Mouse (Mus musculus) 3T3-L1 (cell line): Measurements from ENCODE around the gene Bhlhb9.
A peak's percentile ranks its signal among the peaks of the same experiment; 100 is the strongest.
"Not testable (repeated sequence)": the region's sequence is repeated elsewhere in the genome, so short reads cannot be mapped to it uniquely, and the experiment has no call there.

ENCODE experiments used
- DNase-seq: peaks from one replicate; pipeline ENCODE4 v3.0.0-alpha.2; 2015; ENCODE audit warnings: low read depth, low spot score

Gene Bhlhb9

GRCm38 (mm10) chrX:135797212-135797644, at the start of gene Bhlhb9:
TSS of gene Bhlhb9 (plus strand) at chrX:135797594.
- peak; percentile 61 for DNase-seq

GRCm38 (mm10) chrX:135752832-135753231, 44.6 kb upstream of the Bhlhb9 start:
- peak; percentile 82 for DNase-seq

DNA sequence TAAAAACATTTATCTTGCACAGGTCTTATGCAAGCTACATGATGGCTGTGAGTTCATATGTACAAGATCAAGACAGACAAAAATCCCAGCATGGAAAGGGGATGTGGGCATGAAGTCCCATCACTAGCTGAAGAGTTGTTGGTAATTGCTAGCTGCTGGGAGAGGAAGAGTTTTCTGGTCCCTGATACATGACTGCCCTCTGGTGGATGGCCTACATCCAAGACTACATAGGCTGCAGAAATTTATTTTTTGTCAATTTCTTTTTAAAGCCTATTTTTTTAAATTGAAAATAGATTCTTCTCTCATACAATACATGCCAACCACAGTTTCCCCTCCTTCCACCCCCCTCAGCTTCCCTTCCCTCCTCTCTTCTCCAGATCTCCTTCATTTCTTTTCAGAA, 35.7 kb upstream of the Bhlhb9 start:
- DNase-seq = peak; percentile 64

DNA sequence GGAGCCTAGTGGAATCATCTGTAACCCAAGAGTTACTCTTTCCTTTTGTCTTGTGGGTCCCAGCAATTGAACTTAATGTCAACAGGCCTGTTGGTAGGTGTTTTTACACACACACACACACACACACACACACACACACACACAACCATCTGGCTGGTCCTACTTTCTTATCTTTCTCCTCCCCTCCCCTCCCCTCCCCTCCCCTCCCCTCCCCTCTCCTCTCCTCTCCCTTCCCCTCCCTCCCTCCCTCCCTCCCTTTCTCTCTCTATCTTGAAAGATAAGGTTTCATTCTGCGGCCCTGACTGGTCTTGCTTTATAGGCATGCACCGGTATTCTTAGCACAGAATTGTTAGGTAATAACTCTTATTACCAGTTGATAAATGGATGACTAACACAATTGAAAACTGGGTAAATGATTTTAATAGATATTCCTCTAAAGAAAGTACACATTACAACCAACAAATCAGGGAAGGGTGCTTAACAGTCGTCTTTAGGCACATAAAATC, 29.3 kb upstream of the Bhlhb9 start:
- DNase-seq = no peak

- no peak for DNase-seq
These were observed 28.8 kb upstream of the Bhlhb9 start for GRCm38 (mm10) chrX:135768565-135768964.

- DNase-seq = no peak
These were observed 5.9 kb upstream of the Bhlhb9 start for GRCm38 (mm10) chrX:135791536-135791935.

- DNase-seq = no peak
These were observed 5.1 kb upstream of the Bhlhb9 start for GRCm38 (mm10) chrX:135792326-135792725.

DNA sequence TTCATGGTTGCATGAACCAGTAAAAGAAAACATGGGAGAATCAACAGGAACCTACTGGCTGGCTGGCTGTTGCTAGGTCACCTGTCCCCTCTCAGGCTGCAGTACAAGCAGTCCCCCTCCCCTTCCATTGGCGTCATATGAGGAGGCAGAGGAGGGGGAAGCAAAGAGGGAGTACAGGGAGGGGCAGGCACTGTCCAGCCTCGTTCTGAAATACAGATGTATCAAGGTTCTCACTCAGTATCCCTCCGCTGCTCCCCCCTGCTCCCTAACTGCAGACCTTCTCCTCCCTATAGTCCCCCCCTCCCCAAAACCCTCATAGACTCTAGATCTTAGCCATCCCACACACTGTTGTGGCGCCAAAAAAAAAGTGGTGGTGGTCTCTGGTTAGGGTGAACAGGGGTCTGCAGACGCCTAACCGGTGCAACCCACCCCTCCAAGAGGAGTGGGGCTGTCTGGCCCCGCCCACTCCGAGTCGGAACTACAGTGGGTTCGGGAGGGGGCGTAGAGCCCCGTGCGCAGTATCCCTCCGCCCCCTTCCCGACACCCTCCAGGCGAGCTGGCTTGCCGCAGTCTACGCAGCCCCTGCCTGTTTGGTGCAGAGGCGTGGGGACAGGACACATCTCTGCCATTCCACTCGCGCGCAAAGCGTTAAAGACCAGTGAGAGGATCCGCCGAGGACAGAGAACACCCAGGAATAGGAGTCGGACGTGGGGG, 1.6 kb upstream of the Bhlhb9 start:
- not testable (repeated sequence) for DNase-seq

DNA sequence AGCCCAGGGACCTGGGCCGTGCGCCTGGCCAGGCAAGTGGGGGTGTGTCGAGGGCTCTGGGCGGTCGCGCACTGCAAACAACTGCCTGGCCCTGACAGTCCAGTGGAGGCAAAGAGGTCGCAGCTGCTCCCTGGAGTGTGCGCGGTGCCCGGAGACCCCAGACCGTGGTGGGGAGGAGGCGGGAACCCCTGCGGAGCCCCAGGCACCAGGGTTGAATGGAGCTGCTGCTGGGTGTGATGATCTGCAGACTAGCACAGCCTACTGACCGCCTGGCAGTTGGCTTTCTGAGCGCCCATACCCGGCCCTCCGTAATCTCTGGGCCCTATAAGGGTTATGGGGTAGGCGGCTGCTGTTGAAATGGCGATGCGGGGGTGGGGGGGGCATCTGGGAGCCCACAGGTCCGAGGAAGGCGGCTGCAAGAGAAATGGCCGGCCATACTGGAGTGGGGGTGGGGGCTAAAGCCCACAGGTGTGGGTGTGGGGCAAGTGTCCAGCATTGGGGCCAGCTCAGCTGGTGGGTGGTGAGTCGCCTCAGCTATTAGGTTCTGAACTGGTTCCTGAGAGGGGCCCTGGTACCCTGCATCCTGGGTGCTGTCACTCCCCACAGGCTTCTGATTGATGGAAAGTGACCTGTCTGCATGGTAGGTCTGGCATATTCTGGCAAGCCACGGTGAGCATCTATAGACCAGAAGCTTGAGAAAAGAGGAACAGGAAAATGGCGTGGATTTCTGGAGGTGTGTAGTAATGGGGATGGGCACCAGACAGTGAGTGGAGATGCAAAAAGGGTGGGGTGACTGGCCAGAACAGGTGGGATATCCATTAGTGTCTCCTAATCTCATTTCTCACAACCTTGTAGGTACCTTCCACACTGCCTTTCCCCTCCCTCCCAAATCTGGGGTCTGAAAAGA, 836 bp upstream of the Bhlhb9 start:
- DNase-seq = not testable (repeated sequence)

GRCm38 (mm10) chrX:135804149-135804548, 6.8 kb downstream of the Bhlhb9 start:
- no peak for DNase-seq

DNA sequence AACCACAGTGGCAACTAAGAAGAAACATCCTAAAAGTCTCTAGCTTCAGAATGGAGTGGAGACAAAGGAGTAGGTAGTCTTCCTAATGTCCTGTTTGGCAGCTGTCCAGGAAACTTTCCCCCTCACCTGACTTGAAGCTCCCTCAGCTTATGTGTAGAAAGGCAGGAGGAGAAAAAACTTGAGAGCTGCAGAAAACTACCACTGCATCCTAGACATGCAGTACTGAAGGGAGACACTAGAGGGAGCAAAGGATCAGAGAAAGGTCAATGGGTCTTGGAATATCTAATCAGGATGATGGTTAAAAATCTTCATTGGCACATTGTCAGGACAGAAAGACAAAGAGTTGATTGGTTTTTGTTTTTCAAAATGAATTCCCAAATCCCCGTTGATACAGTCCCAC, 8.4 kb downstream of the Bhlhb9 start:
- DNase-seq = peak; percentile 65

DNA sequence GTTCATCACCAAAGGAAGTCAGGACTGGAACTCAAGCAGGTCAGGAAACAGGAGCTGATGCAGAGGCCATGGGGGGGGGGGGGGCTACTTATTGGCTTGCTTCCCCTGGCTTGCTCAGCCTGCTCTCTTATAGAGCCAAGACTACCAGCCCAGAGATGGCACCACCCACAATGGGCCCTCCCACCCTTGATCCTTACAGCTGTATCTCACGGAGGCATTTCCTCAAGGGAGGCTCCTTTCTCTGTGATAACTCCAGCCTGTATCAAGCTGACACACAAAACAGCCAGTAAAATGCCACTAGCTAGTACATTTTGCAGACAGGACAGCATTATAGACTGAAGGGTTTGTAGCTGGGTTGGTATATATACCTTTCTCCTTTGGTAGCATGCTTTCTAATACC, 38.5 kb downstream of the Bhlhb9 start:
- not testable (repeated sequence) for DNase-seq

DNA sequence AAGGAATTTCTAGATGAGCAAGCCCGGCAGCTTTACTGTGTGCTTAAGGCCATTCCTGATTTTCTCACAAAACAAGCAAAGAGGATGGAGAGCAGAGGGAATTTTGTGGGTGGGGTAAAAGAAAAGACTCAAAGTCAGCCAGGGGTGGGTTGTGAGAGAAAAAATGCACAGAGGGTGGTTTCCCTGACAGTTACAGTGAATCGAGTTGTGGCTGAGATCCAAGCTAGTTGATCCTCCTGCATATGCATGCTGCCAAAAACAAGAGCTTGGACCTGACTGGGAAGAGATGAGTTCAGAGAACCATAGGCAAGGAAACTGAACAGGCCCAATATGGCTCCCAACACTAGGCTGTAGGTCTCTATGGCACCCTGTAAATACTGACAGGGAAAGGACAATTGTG, 40.5 kb downstream of the Bhlhb9 start:
- no peak for DNase-seq

DNA sequence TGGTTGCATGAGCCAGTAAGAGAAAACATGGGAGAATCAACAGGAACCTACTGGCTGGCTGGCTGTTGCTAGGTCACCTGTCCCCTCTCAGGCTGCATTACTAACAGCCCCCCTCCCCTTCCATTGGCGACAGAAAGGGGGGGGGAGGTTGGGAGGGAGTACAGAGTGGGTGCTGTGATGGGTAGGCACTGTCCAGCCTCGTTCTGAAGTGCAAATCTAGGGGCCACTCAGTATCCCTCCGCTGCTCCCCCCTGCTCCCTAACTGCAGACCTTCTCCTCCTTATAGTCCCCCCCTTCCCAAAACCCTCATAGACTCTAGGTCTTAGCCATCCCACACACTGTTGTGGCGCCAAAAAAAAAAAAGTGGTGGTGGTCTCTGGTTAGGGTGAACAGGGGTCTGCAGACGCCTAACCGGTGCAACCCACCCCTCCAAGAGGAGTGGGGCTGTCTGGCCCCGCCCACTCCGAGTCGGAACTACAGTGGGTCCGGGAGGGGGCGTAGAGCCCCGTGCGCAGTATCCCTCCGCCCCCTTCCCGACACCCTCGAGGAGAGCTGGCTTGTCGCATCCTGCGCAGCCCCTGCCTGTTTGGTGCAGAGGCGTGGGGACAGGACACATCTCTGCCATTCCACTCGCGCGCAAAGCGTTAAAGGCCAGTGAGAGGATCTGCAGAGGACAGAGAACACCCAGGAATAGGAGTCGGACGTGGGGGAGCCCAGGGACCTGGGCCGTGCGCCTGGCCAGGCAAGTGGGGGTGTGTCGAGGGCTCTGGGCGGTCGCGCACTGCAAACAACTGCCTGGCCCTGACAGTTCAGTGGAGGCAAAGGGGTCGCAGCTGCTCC, 41.3 kb downstream of the Bhlhb9 start, which contains the start of gene Gprasp2:
Gene Gprasp2 (plus strand): TSS at position 514 of the 840 bp plus-strand sequence.
- not testable (repeated sequence) for DNase-seq

GRCm38 (mm10) chrX:135839397-135840391, 42.3 kb downstream of the Bhlhb9 start:
- peak; percentile 43 for DNase-seq

- not testable (repeated sequence) for DNase-seq
These were observed 69.4 kb downstream of the Bhlhb9 start for GRCm38 (mm10) chrX:135866806-135867205.

DNA sequence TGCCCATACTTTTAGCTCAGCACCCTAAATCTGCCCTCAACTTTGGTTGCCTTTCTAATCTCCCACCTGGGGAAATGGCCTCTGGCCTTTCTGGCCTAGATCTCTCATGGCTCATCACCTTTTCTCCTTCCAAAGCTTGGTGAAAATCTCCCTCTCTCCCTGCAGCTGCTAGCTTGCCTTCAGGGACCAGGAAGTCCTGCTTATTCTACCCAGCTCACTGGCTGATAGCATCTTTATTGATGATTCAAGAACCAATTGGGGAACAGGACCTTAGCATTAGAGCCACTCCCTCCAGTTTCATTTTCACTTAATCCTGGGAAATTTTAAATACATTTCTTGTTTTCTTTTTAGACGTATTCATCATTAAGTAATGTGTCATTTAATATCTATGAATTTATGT, 79.3 kb downstream of the Bhlhb9 start:
- DNase-seq = no peak

DNA sequence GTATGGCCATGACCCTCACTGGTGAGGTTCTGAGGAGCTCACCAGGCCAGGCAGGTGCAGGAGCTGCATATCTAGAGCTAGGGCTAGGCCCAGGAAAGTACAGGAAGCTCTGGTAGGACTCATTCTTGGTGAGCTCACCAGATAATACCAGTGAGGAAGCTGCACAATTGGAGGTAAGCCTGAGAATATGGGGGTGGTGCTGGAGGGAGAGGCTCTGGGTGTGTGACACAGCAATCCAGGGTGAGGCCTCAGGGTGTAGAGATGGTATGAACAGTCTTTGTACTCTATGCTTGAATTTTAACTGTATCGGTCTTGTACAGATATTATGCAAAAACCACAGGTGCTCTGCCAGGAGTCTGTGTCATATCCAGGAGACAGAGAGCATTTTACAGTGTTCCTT, 82.2 kb downstream of the Bhlhb9 start:
- no peak for DNase-seq

- peak; percentile 65 for DNase-seq
These were observed 88.2 kb downstream of the Bhlhb9 start for GRCm38 (mm10) chrX:135885411-135886233.
